Mouse (Mus musculus): ENCODE results near the gene Nucks1. TPM values are rescaled to one million over a fixed set of nuclear protein-coding genes. Genes with fewer than 3 reads are reported as not detected.

Gene Nucks1
- 56.9 TPM for polyA plus RNA-seq (2017; shearing (Covaris generic))

DNA sequence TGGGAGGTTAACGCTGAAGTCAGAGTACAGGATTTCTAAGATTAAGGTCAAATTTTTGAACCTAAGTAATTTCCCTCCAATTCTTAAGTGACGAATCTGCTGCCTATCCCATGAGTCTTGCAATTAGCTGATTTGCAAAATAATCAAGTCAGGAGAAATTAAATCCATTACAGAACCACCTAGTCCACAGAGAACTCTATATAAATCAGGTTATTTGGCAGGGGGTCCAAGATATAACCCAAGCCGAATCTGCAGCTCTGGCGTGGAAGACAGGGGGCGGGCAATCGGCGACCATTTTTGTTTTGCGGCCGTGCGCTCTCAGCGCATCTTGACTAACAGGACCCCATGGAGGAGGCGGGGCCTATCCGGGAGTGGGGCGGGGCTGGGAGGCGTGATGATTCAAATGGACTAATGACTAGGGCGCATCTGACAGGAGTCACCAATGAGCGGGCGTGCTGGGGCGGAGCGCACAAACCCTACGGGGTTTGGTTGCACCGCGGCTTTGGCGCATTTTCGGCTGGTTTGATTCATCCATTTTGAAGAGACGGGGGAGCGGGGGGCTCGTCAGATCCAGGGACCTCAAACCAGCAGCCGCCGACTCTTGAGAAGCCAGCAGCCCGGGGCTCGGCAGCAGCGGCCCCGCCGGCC lies at the start of gene Nucks1:
TSS of gene Nucks1 (plus strand) at position 534 of the 648 bp plus-strand sequence.

DNA sequence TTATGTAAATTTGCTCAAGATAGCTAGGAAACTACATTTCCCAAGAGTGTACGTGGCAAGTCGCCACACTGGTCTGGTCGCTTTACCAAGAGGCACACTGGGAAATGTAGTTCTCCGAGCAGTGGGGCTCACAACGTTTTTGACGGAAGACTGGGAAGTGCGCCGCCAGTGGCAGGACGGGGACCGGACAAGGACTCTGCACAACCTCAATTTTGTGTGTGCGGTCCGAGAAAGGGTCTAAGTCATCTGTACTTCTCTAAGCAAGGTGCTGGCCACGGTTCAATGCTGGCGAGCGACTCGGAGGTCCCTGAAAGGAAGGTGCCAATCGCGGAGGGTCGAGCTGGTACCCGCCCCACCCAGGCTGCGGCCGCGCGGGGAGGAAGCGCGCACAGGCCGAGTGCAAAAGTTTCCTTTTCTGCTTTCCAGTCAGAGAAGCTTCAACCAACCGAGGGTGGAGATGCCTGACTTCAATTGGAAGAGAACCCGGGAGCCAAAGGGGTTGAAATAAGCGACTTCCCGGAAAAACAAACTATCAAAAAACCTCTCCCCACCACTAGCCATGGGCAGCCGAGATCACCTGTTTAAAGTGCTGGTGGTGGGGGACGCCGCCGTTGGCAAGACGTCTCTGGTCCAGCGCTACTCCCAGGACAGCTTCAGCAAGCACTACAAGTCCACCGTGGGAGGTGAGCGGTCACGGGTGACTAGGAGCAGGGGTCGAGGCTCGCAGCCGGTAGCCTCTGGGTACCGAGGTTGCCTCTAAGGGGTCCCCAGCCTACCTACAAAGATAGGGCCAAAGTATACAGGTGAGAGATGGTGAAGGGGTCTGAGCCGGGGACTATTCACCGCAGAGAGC lies 43.0 kb upstream of the Nucks1 start, which contains the start of gene Rab29:
TSS of gene Rab29 (plus strand) at position 132 of the 853 bp plus-strand sequence.

DNA sequence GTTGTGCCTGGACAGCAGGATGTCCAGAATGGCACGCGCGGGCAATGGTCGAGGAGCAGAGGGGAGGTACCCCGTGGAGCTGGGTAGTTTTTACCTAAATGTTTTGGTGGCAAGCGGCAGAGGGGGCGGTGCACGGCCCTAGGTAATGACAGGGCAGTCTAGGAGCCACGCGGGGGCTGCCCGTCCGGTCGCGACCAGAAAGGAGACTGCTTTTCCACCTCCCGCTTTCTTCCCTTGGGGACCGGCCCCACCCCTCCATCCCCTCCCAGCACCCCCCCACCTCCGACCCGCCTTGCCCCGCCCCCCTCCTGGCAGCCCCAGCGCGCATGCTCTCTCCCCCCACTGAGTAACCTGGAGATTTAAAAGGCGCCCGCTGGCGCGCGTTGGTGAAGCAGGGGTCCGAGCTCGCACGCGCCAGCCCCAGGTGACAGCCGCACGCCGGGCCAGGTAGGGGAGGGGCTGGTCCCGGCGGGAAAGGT lies 52.3 kb downstream of the Nucks1 start, which contains the start of gene Slc45a3:
TSS of gene Slc45a3 (plus strand) at position 362 of the 479 bp plus-strand sequence.

Other genes starting within 250 kb of the Nucks1 start
- 0.81 TPM for gene Rab7b, start 221.8 kb upstream of the Nucks1 start, polyA plus RNA-seq (2017; shearing (Covaris generic))
- not detected for gene Slc26a9, start 166.5 kb upstream of the Nucks1 start, polyA plus RNA-seq (2017; shearing (Covaris generic))
- gene Pm20d1, start 113.2 kb upstream of the Nucks1 start, polyA plus RNA-seq (2017; shearing (Covaris generic)), result 0.05 TPM
- gene Slc41a1, start 83.0 kb upstream of the Nucks1 start, polyA plus RNA-seq (2017; shearing (Covaris generic)), result 27.5 TPM
- gene Rab29, start 43.3 kb upstream of the Nucks1 start, polyA plus RNA-seq (2017; shearing (Covaris generic)), result 19.5 TPM
- gene Slc45a3, start 52.4 kb downstream of the Nucks1 start, polyA plus RNA-seq (2017; shearing (Covaris generic)), result not detected
- 138 TPM for gene Elk4, start 97.1 kb downstream of the Nucks1 start, polyA plus RNA-seq (2017; shearing (Covaris generic))
- 79.3 TPM for gene Mfsd4a, start 157.5 kb downstream of the Nucks1 start, polyA plus RNA-seq (2017; shearing (Covaris generic))
- gene Cdk18, start 229.2 kb downstream of the Nucks1 start, polyA plus RNA-seq (2017; shearing (Covaris generic)), result not detected

Measured in naive thymus-derived CD4-positive, alpha-beta T cell, adult 5 months (primary cell).